Comparison of ENCODE assay signal across 25 mouse cellular contexts in the genomic region with DNA sequence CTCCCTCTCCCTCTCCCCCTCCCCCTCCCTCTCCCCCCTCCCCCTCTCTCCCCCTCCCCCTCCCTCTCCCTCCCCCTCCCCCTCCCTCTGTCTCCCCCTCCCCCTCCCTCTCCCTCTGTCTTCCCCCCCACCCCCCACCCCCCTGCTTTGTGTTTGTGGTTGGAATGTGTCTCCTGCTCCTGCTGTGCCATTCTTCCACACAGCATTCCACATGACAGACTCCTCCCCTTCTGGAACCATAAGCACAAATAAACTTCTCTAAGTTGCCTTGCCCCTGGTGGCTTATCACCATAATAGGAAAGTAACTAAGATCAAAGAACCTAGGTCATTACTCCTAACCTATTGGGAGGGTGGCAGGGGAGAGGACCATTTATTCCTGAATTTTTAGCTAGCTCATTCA. TPM values are rescaled to one million over a fixed set of nuclear protein-coding genes. Genes with fewer than 3 reads are reported as not detected.
A peak's percentile ranks its signal among the peaks of the same experiment; 100 is the strongest.
DNase-seq lines count a peak whose midpoint lies in the region; ATAC-seq and TF ChIP-seq lines count a peak whose summit lies in the region.
"Had no signal": no experiment of that assay in that cellular context is flagged by ENCODE, and none has a peak within 500 bp of the region (broad histone marks: within the 10 kb centered on the region; RNA-seq: fewer than 3 reads in every experiment).

No protein-coding gene starts in this region.

- no peaks in the 10 kb centered on the region; the same call in 1 of the 2 replicates for H3K27me3 ChIP-seq in ES-Bruce4 (ENCODE audit: control insufficient read depth, insufficient read depth, low read length, poor library complexity, severe bottlenecking)
- H3K27me3 ChIP-seq: embryonic facial prominence, embryonic 13.5 days; forebrain, embryonic 13.5 days had no signal

- no peak for TF ChIP-seq EP300 in ES-Bruce4 (IDR thresholded peaks at IDR 0.05; ENCODE audit: insufficient read depth, low read depth, low read length)

- no peak for TF ChIP-seq CTCF in ES-Bruce4 (IDR thresholded peaks at IDR 0.05; ENCODE audit: low read depth, low read length)

- H3K4me1 ChIP-seq in ES-Bruce4 (ENCODE audit: control insufficient read depth, insufficient read depth, low read length) = no peaks in the 10 kb centered on the region
- H3K4me1 ChIP-seq: embryonic facial prominence, embryonic 13.5 days; embryonic facial prominence, embryonic 15.5 days; forebrain, embryonic 10.5 days; forebrain, embryonic 13.5 days had no signal

- H3K36me3 ChIP-seq in ES-Bruce4 (ENCODE audit: control insufficient read depth, insufficient read depth, low read length, poor library complexity, severe bottlenecking) = no peaks in the 10 kb centered on the region
- H3K36me3 ChIP-seq: embryonic facial prominence, embryonic 13.5 days; embryonic facial prominence, embryonic 15.5 days; forebrain, embryonic 10.5 days; G1E had no signal

- no peak for ATAC-seq in megakaryocyte progenitor cell, adult 5-6 weeks (replicated peaks; ENCODE audit: poor library complexity)
- ATAC-seq: CD4-positive, CD25-positive, alpha-beta regulatory T cell, adult 4 months; forebrain, embryonic 13.5 days; forebrain, embryonic 16.5 days had no signal

- no peak overlapping the region for H3K9ac ChIP-seq in ES-Bruce4 (ENCODE audit: low read depth, poor library complexity, severe bottlenecking)
- H3K9ac ChIP-seq: embryonic facial prominence, embryonic 13.5 days; embryonic facial prominence, embryonic 15.5 days; forebrain, embryonic 13.5 days had no signal

- DNase-seq in Muller cell, postnatal 12 days (ENCODE audit: inconsistent ontology term) = peak; percentile 45
- peak; percentile 87 for DNase-seq in ZHBTc4 (ENCODE audit: low read depth, low spot score)
- peak; percentile 30 for DNase-seq in mesoderm, embryonic 11.5 days (ENCODE audit: low read depth, low spot score)
- no peak for DNase-seq in c-Kit-positive CD71-positive TER-119-positive erythroid progenitor cells, embryonic 14.5 days (ENCODE audit: low spot score)
- no peak for DNase-seq in frontal cortex, adult 2 months (ENCODE audit: extremely low spot score in 1 of 2, low spot score in 1 of 2)
- DNase-seq: adrenal gland, adult 2 months; adrenal gland, postnatal 10 days; adrenal gland, postnatal 25 days; B cell, adult 2 months; cerebellum, adult 11 months; cerebellum, adult 18-20 months; cerebellum, adult 9-10 months; cerebellum, postnatal 25 days had no signal

- H3K27ac ChIP-seq in ES-Bruce4 (ENCODE audit: insufficient read depth, low read length) = peak overlapping the region; percentile 14; the same call in 1 of the 2 replicates
- H3K27ac ChIP-seq: embryonic facial prominence, embryonic 13.5 days; embryonic facial prominence, embryonic 15.5 days; forebrain, embryonic 10.5 days; forebrain, embryonic 13.5 days had no signal

- peaks cover 4% of the 10 kb centered on the region; the same call in 1 of the 2 replicates for H3K9me3 ChIP-seq in ES-Bruce4 (replicated peaks; ENCODE audit: control insufficient read depth, insufficient read depth, low read length, poor library complexity, severe bottlenecking)
- H3K9me3 ChIP-seq: embryonic facial prominence, embryonic 13.5 days; embryonic facial prominence, embryonic 15.5 days; forebrain, embryonic 10.5 days; forebrain, embryonic 13.5 days; G1E had no signal

- no peak for TF ChIP-seq POLR2A in ES-Bruce4 (IDR thresholded peaks at IDR 0.05; ENCODE audit: insufficient read depth, low read length)

- H3K4me3 ChIP-seq in ES-Bruce4 (ENCODE audit: low read depth, low read length) = no peak overlapping the region
- H3K4me3 ChIP-seq: embryonic facial prominence, embryonic 13.5 days; embryonic facial prominence, embryonic 15.5 days; erythroblast, embryonic 14.5 days; forebrain, embryonic 10.5 days; forebrain, embryonic 13.5 days had no signal

RNA-seq across cellular contexts. Expression of gene Th, which starts 6.7 kb away (rescaled TPM):
- polyA plus RNA-seq in ES-Bruce4 (2011; ENCODE audit: insufficient read depth, insufficient read length, low read depth, missing spikeins) = not detected in 2 replicates
- polyA plus RNA-seq in frontal cortex, adult 2 months (2012; rRNA removed) = 132 and 135 TPM in 2 replicates
- not detected in 2 replicates for total RNA-seq in megakaryocyte progenitor cell, adult 5-6 weeks (2015)
- total RNA-seq in megakaryocyte progenitor cell, adult 5-6 weeks (2017) = not detected in 2 replicates
- total RNA-seq: CH12.LX, G1E had no signal
- polyA plus RNA-seq: CD4-positive, CD25-positive, alpha-beta regulatory T cell, adult 4 months; erythroblast, embryonic 14.5 days; G1E had no signal

RNA-seq across cellular contexts. Expression of gene Ascl2, which starts 31.4 kb away (rescaled TPM):
- 1.9 and 2.2 TPM in 2 replicates for polyA plus RNA-seq in ES-Bruce4 (2011; ENCODE audit: insufficient read depth, insufficient read length, low read depth, missing spikeins)
- 0.90 and 1.3 TPM in 2 replicates for polyA plus RNA-seq in frontal cortex, adult 2 months (2012; rRNA removed)
- 0.67 and 1.0 TPM in 2 replicates for total RNA-seq in megakaryocyte progenitor cell, adult 5-6 weeks (2015)
- 0.68 TPM in 1 of 2 replicates, not detected in the other for total RNA-seq in megakaryocyte progenitor cell, adult 5-6 weeks (2017)
- total RNA-seq: CH12.LX; G1E; gastrocnemius, adult 18-20 months had no signal
- polyA plus RNA-seq: G1E had no signal

Comparison
In these comparisons a context has a peak if more than half of its experiments do, and no peak if none do; other contexts are left out.
1. DNase-seq: peak in Muller cell, postnatal 12 days (single experiment), ZHBTc4 (single experiment) and mesoderm, embryonic 11.5 days (single experiment); none in c-Kit-positive CD71-positive TER-119-positive erythroid progenitor cells, embryonic 14.5 days (single experiment) and frontal cortex, adult 2 months (0 of 2).
2. RNA of gene Th, which starts 6.7 kb away (polyA plus RNA-seq): 132 to 135 TPM in frontal cortex, adult 2 months; not detected in ES-Bruce4; every median in the first group is over 100 times any median in the second.